Mouse (Mus musculus) hindlimb bud, embryonic 11.5 days (tissue): Measurements from ENCODE around the gene Serac1.

Experiments
- DNase-seq: peaks from one replicate; pipeline ENCODE4 v3.0.0-alpha.2; 2012; ENCODE audit warnings: low read depth, low spot score; ENCODE audit errors: extremely low spot score

Gene Serac1

GRCm38 (mm10) chr17:6079287-6080122, at the start of gene Serac1, which contains the start of gene Gtf2h5:
Gene Serac1 (minus strand): TSS chr17:6079741.
Gene Gtf2h5 (plus strand): TSS chr17:6079786.
- peak; percentile 83 for DNase-seq

- DNase-seq, result no peak
These were observed 48.5 kb upstream of the Serac1 start for GRCm38 (mm10) chr17:6128039-6128438.

GRCm38 (mm10) chr17:6125441-6125840, 45.9 kb upstream of the Serac1 start:
- DNase-seq, result no peak

- no peak for DNase-seq
These were observed 44.2 kb upstream of the Serac1 start for GRCm38 (mm10) chr17:6123776-6124175.

- no peak for DNase-seq
These were observed 39.3 kb upstream of the Serac1 start for GRCm38 (mm10) chr17:6118861-6119260.

GRCm38 (mm10) chr17:6117917-6118316, 38.4 kb upstream of the Serac1 start:
- no peak for DNase-seq

GRCm38 (mm10) chr17:6117148-6117725, 37.7 kb upstream of the Serac1 start:
- DNase-seq, result no peak

- DNase-seq, result no peak
These were observed 35.5 kb upstream of the Serac1 start for GRCm38 (mm10) chr17:6115085-6115484.

- no peak for DNase-seq
These were observed 34.1 kb upstream of the Serac1 start for GRCm38 (mm10) chr17:6113653-6114052.

- DNase-seq, result no peak
These were observed 31.4 kb upstream of the Serac1 start for GRCm38 (mm10) chr17:6110956-6111355.

- no peak for DNase-seq
These were observed 28.6 kb upstream of the Serac1 start for GRCm38 (mm10) chr17:6108175-6108574.

GRCm38 (mm10) chr17:6107015-6107601, 27.6 kb upstream of the Serac1 start:
- no peak for DNase-seq

GRCm38 (mm10) chr17:6106361-6107014, 26.9 kb upstream of the Serac1 start, which contains the start of gene Tulp4:
Gene Tulp4 (plus strand): TSS chr17:6106437.
- peak; percentile 41 for DNase-seq

GRCm38 (mm10) chr17:6103566-6103965, 24.0 kb upstream of the Serac1 start:
- DNase-seq, result no peak

GRCm38 (mm10) chr17:6102287-6102686, 22.7 kb upstream of the Serac1 start:
- DNase-seq, result no peak

GRCm38 (mm10) chr17:6097884-6098283, 18.3 kb upstream of the Serac1 start:
- no peak for DNase-seq

- no peak for DNase-seq
These were observed 16.0 kb upstream of the Serac1 start for GRCm38 (mm10) chr17:6095579-6095978.

GRCm38 (mm10) chr17:6091604-6092003, 12.1 kb upstream of the Serac1 start:
- no peak for DNase-seq

GRCm38 (mm10) chr17:6083323-6083890, 3.9 kb upstream of the Serac1 start:
- no peak for DNase-seq

GRCm38 (mm10) chr17:6073405-6073804, 6.1 kb downstream of the Serac1 start:
- DNase-seq, result no peak

GRCm38 (mm10) chr17:6069866-6070265, 9.7 kb downstream of the Serac1 start:
- DNase-seq, result no peak
